Mouse (Mus musculus) embryo, embryonic 11 days (tissue): ENCODE results near the gene Pkd1l1.

Source experiments
- DNase-seq: peaks from one replicate; pipeline ENCODE4 v3.0.0-alpha.2; 2015

Pkd1l1 gene

GRCm38 (mm10) chr11:8973166-8973565, at the start of gene Pkd1l1:
TSS of gene Pkd1l1 (minus strand) at chr11:8973266.
- DNase-seq: no peak

DNA sequence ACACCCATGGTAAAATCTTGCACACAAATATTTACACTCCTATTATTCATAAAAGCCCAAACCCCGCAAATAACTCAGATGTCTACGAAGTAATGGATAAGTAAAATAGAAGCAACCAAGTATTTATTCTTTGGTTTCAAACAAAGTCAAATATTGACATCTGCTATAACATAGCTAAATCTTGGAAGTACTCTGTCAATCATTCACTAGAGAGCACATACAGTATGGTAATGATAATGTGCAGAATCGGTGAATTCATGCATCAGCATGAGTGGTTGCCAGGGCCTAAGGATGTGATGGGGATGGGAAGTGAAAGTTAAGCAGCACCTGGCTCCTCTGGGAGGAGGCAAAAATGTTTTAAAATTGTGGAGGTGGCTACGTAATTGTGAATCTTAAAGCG, 47.1 kb upstream of the Pkd1l1 start:
- no peak for DNase-seq

- DNase-seq: no peak
These were observed 45.6 kb upstream of the Pkd1l1 start for GRCm38 (mm10) chr11:9018491-9019267.

GRCm38 (mm10) chr11:9014740-9015139, 41.7 kb upstream of the Pkd1l1 start:
- DNase-seq: no peak

GRCm38 (mm10) chr11:9011348-9011747, 38.3 kb upstream of the Pkd1l1 start:
- DNase-seq: peak; percentile 43

- peak; percentile 92 for DNase-seq
These were observed 37.8 kb upstream of the Pkd1l1 start, which contains the start of gene Hus1 for GRCm38 (mm10) chr11:9010853-9011339. TSS of gene Hus1 (minus strand) at chr11:9011191.

DNA sequence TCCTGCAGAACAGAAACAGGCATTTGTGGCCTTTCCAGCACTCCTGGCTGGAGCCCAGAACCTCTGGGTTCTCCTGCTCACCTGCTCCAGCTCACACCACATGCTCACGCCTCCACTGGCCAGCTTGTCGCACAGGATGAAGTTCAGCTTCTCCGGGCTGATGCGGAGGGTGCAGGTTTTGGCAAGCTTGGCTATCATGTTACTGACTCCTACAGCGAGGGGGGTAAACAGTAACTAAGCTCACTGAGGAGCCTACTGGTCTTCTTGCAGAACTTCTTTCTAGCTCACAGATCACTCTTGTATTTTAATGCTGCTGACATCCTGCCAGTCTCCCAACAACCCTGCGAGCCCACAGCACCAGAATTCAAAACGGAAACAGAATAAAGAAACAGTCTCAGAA, 37.4 kb upstream of the Pkd1l1 start:
- peak; percentile 67 for DNase-seq

DNA sequence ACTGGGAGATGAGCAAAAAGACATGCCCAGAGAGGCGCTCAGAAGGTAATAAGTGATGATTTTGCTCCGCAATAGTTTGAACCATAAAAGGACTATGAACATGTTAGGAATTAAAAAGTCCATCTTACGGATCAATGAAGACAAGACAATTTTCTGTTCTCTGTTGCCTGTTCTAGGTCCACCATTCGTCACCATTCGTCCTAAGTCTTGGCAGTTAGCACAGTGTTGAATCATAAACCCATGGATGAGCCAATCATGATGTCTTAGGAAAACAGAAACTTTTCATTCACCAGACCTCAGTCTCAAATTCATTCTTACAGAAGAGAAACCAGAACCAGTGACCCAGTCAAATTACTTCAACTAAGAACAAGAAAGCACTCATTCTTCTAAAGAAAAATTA, 35.7 kb upstream of the Pkd1l1 start:
- DNase-seq: no peak

- no peak for DNase-seq
These were observed 15.0 kb upstream of the Pkd1l1 start for GRCm38 (mm10) chr11:8988084-8988483.

DNA sequence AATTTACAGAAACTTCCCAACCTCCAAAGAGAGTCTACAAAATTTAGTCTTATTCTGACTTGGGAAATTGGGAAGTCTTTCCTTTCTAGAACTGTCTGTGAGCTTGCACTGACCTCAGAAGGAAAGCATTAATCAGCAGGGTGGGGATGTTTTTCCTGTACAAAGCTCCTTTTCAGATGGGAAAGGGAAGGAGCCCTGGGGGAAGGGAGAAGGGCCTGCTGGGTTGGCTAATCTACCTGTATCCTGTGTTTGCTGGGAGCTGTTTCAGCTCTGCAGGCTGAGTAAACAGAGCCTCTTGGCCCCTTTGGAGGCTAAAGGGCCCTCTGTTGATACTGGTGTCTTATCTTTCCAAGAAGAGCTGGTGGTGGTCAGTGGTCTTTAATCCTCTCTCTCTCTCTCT, 13.0 kb upstream of the Pkd1l1 start:
- DNase-seq: no peak

DNA sequence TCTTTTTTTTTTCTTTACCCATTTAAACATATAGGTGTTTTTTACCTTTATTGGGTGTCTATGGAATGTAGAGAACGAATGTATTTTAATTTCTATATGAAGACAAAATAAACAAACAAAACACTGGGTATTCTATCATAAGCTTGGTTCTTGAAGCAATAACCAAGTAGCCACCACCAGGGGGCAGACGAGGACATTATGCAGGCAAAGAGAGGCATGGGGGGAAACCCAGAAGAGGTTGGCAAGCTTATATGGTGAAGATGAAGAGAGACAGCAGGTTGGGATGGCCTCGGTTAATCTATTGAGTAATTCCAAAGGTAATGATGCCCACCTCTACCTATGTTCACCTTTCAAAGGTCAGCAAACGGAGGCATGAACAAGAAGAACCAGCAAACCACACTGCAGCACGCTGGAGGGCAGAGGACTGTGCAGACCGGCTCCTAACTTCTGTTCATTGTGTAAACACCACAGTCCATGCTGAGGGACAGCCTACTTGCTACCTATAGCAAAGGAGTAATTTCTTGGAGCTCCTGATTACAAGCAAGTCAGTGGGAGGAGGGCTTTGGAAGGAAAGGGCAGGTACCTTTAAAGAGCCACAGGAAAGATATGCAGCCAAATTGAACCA, 10.3 kb upstream of the Pkd1l1 start:
- DNase-seq: peak; percentile 86

GRCm38 (mm10) chr11:8978154-8978553, 5.1 kb upstream of the Pkd1l1 start:
- DNase-seq: no peak

- no peak for DNase-seq
These were observed 973 bp downstream of the Pkd1l1 start for GRCm38 (mm10) chr11:8972093-8972492.

DNA sequence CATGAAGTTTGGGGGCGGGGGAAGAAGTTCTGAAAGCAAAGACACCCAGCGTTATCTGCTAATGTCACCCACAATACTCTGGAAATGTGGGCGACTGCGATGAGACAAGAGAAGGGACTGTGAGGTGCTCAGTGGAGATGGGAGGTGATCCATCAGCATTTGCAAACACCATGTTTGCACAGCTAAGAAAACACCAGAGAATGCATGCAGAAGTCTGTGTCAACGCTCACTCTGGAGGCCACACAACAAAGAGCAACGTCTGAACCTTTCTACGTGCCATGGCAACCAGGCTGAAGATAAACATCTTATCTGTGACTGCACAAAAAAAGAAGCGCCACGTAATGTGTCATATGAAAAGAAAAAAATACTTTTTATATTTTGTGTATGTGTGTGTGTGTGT, 2.6 kb downstream of the Pkd1l1 start:
- DNase-seq: no peak

DNA sequence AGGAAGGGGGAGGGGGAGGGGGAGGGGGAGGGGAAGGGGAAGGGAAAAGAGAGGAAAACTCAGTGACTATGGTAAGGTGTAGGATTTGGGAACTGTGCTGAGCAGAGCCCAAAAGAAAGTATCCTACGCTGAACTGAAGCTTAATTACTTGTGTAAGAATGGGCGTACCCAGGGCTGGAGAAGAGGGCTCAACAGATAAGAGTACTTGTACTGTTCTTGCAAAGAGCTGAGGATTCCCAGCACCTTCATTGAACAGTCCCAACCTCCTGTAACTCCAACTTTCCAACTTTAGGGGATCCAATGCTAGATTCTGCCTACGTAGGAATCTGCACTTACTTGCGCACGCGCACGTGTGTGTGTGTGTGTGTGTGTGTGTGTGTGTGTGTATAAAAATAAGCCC, 5.0 kb downstream of the Pkd1l1 start:
- DNase-seq: no peak

- peak; percentile 26 for DNase-seq
These were observed 14.5 kb downstream of the Pkd1l1 start for GRCm38 (mm10) chr11:8958572-8958971.

GRCm38 (mm10) chr11:8958108-8958507, 15.0 kb downstream of the Pkd1l1 start:
- no peak for DNase-seq

DNA sequence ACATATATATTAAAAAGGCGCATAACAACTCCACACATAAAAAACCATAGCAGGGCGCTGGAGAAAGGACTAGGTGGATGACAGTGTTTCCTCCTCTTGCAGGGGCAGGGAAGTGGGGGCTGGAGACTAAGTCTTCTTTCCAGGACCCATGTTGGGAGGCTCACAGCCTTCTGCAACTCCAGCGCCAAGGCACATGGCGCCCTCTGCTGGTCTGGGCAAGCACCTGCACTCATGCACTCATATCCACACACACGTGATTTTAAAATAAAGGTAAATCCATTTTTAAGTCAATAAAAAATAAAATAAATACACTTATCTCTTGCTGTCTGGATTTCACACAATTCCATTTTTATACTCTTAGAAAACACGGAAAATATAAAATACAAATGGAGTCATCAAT, 16.0 kb downstream of the Pkd1l1 start:
- no peak for DNase-seq

DNA sequence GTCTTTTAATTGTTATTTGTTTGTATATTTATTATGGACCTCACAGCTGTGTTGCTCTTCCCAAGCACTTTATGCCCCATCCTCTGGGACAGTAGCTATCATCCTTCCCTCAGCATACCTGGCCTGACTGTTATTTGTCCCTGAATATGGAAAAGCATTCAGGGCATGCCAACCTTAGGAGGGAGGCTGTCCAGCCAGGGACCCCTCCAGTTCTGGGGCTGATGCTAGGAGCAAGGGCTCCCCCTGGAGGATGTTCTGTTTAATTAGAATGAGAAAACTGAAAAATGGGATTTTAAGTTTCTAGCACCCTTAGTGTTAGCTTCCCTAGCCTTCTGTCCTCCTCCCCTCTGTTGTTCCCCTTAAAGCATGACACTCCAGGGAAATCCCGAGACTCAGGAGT, 17.4 kb downstream of the Pkd1l1 start:
- DNase-seq: peak; percentile 76

- DNase-seq: no peak
These were observed 23.2 kb downstream of the Pkd1l1 start for GRCm38 (mm10) chr11:8949765-8950430.

DNA sequence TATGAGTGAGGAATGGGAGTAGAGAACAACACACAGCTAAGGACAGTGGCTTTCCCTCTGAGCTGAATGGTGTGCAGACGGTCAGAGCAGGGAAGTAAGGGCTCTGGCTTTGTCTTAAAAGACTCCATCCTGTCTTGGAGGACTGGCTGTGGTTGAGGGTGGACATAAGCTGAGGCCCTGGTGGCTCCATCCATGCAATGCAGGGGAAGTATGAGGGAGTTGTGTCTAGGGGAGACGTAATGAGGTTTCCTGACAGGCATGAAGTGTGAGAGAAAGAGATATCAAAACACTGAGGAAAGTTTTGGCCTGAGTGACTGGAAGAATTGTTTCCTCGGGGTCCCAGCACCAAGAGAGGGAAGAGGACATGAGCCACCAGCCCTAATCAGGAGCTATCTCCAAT, 24.2 kb downstream of the Pkd1l1 start:
- no peak for DNase-seq

DNA sequence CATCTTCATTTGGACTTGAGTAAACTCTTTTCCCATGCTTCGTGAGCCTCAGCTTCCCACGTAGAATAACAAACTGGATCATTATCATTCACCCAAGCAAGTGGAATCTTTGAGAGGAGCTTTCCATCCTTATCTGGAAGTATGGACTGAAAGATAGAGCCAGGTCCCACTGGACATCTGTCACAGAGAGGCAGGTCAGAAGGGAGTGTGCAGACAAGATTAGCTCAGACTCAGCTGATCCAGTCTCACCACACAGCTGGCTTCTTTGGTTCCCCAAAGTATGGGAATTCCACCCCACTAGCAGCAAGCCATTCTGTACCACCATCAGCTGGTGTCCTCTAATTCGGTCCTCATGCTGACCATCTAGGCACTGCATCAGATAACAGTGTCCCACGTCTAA, 29.0 kb downstream of the Pkd1l1 start:
- no peak for DNase-seq

GRCm38 (mm10) chr11:8942446-8942845, 30.6 kb downstream of the Pkd1l1 start:
- no peak for DNase-seq
